Mouse (Mus musculus): Measurements from ENCODE around the gene Clec18a. TPM values are rescaled to one million over a fixed set of nuclear protein-coding genes. Genes with fewer than 3 reads are reported as not detected.
"Not testable (repeated sequence)": the region's sequence is repeated elsewhere in the genome, so short reads cannot be mapped to it uniquely, and the experiment has no call there.

The Clec18a gene
- not detected for total RNA-seq (2021)

DNA sequence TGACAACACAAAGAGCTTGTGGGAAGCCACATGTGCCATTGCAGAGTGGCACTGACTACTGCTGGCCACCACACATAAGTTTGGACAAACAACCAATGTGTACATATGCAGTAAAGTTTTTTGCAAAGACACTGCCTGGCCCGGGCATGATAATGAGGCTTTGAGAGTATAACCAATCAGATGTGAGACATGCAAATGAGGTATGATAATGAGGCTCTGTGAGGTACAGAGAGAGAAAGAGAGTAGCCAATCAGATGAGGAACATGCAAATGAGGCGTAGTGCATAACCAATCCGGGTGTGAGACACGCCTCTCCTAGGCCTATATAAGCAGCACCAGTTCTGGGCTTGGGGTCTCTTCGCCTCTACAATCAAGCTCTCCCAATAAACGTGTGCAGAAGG, at the start of gene Clec18a:
TSS of gene Clec18a (minus strand) at position 101 of the 400 bp plus-strand sequence.
- not testable (repeated sequence) for DNase-seq

GRCm38 (mm10) chr8:111130756-111131155, 38.5 kb upstream of the Clec18a start:
- no peak for DNase-seq

DNA sequence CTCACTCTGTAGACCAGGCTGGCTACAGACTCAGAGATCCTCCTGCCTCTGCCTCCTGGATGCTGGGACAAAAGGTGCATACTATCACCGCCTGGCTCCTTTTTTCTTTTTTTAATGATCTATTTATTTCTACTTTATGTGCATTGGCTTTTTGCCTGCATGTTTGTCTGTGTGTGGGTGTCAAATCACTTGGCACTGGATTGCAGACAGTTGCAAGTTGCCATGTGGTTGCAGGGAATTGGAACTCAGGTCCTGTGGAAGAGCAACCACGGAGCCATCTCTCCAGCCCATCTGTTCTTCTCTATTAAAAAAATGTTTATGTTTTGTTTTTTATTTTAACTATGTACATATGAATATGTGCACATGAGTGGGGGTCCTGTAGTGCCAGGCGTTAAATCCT, 27.3 kb upstream of the Clec18a start:
- DNase-seq, result no peak

- DNase-seq, result no peak
These were observed 22.7 kb upstream of the Clec18a start for GRCm38 (mm10) chr8:111114891-111115290.

DNA sequence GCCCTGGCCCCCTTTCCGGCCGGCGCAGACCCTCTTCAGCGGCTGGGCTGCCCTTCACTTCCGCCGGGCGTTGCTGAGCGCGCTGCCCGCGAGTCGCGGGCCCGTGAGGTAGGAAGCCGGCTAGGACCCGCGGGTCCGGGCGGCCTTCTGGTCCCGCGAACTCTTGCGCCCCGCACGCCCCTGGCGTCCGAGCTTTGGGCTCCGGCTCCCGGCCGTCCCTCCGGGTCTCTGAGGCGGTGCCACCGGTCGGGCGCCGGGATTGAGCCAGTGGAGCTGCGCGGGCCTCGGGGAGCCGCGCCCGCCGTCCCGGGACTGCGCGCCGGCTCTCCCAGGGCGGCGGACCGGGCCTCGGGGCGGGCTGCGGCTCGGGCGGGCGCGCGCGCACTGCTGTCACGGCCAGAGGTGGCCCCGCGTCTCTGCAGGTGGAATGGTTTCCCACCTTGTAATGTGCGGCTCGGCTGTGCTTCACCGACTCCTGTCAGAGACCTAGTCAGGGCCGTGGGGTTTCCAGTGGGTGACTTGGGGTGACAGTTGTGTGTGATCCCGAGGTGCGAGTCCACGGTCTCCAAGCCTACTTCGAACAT, 2.6 kb upstream of the Clec18a start:
- DNase-seq, result peak; percentile 33

- peak; percentile 93 for DNase-seq
These were observed 1.9 kb upstream of the Clec18a start, which contains the start of gene Pdpr for GRCm38 (mm10) chr8:111093865-111094718. Gene Pdpr, plus strand, starts transcription at chr8:111094630.

DNA sequence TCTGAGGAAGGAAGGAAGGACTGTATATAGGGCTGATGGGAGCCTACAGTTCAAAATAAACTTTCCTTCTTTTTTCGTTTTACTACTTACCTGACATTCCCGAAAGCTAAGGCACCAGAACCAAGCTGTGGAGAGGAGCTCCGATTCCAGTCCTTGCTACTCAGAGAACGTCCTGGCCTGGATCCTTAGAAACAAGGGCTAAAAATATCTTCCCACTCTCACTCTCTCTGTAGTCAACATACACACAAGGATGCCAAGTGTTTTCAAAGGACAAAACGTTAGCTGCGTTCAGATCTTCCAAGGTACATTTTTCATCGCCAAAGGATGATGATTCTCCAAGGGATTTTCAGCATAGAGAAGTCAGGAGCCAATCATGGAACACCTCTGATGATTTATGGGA, 520 bp downstream of the Clec18a start:
- no peak for DNase-seq

DNA sequence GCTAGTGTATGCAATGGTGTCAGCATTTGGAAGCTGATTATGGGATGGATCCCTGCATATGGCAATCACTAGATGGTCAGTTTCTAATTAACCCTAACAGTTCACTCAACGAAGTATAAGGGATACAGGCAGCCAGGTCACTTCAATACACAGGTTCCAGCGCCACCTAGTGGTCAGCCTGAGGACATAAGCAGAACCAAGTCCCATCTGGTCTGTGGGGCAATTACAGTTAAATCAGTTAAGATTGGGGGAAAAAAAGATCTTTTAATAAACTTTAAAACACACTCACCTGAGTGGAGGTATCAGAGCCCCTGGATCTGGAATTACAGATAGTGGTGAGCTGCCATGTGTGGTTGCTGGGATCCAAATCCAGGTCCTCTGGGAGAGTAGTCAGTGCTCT, 2.1 kb downstream of the Clec18a start:
- DNase-seq, result peak; percentile 86

GRCm38 (mm10) chr8:111083936-111084335, 8.3 kb downstream of the Clec18a start:
- DNase-seq, result not testable (repeated sequence)

DNA sequence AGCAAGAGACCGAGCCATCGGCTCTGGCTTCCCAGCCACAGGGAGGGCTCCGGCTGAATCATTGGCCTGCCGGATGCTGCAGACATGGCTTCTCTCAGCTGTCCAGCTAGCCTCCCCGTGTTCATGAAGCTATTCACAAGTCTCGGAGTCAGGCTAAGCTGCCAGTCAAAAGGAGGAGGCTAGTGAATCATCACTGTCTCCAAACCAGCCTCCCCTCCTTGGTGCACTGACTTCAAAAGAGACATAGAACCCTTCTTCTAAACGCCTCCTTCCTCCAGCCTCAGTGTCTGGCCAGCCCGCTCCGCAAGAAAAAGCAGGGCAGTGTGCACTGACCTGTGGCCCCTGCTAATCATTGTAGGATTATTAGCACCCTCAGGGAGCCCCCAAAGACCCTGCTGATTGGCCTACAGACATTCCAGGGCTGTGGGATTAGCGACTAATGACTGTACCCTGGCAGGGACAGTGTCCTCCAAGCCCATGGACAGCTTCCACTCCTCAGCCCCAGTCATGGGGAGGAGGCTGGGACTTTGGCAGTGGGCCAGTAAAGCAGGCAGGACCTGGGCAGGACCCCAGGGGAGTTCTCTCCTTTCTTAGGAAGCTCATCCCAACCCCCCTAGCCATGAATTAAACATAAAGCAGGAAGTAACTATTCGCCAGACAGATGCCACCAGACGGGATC, 10.5 kb downstream of the Clec18a start:
- DNase-seq, result no peak

DNA sequence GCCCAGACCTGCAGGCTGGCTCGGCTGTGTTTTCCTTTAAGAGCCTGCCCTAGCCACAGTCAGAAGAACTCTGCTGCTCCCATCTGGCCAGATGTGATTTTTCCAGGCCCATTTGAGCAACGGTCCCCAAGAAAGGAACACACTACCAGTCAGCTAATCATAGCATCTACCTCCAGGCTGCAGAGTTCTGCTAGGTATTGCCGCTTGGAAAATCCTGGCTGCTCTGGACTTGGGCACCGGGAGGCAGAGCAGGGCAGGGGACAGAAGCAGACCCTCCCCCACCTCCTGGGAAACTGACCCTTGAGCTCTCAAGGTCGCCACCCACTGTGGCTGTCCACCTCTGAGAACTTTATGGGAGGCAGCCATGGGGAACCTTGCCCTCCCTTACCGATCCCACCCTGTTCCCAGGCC, 12.4 kb downstream of the Clec18a start:
- DNase-seq, result peak; percentile 40

DNA sequence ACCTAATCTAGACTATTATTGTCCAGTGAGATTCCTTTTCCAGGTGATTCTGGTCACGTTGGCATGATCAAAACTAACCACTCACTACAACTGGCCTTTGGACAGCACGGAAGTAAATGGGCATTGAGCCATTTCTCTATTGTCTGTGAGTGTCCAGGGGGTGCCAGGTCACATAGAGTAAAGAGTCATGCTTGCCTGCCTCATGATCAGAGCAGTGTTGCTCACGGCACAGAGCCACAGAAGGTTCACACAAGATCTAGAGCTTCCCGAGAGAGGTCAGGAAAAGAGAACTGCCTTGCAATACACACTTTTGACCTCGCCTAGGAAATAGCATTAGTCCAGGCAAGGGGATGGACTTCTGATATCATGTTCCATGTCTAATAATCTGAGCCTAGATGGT, 12.8 kb downstream of the Clec18a start:
- DNase-seq, result no peak

- no peak for DNase-seq
These were observed 16.3 kb downstream of the Clec18a start for GRCm38 (mm10) chr8:111075926-111076325.

DNA sequence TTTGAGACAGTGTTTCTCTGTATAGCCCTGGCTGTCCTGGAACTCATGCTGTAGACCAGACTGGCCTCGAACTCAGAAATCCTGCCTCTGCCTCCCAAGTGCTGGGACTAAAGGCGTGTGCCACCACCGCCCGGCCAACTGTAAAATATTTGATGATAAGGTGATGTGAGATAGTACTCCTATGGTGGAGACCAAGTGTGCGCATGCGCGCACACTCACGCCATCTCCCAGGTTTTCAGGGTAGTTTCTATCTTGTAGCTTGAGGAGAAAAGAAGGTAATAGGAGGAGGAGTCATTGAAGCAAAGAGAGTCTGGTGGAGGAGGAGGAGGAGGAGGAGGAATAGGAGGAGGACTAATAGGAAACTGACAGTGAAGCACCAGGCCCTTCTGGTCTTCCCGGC, 23.6 kb downstream of the Clec18a start:
- DNase-seq, result not testable (repeated sequence)

DNA sequence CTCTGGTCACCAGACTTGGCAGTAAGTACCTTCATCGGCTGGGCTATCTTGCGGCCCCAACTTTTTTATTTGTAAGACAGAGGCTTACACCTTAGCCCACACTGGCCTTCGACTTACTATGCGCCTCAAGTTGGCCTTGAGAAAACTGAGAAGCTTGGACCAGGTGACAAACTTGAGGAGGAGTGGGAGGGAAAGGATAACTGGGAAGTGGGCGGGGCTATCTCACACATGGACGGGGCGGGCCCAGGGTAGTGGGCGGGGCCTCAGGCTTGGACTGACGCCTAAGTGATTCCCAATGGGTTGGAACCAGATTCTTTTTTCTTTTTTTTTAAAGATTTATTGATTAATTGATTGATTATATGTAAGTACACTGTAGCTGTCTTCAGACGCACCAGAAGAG, 24.8 kb downstream of the Clec18a start:
- DNase-seq, result no peak

DNA sequence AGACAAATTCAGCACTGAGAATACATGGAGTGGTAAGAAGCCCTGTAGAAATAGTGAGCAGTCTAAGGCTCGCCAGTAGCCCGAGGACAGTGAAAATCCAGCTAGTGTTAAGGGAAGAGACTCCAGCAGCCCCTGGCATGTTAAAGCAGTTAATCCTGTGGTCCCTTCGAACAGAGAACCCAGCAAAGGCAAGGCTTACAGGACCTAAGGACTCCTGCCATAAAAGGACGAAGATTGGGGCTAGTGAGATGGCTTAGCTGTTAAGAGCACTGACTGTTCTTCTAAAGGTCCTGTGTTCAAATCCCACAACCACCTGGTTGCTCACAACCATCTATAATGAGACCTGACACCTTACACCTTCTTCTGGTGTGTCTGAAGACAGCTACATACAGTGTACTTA, 25.9 kb downstream of the Clec18a start:
- DNase-seq, result no peak

- DNase-seq, result no peak
These were observed 29.3 kb downstream of the Clec18a start for GRCm38 (mm10) chr8:111062893-111063292.

DNA sequence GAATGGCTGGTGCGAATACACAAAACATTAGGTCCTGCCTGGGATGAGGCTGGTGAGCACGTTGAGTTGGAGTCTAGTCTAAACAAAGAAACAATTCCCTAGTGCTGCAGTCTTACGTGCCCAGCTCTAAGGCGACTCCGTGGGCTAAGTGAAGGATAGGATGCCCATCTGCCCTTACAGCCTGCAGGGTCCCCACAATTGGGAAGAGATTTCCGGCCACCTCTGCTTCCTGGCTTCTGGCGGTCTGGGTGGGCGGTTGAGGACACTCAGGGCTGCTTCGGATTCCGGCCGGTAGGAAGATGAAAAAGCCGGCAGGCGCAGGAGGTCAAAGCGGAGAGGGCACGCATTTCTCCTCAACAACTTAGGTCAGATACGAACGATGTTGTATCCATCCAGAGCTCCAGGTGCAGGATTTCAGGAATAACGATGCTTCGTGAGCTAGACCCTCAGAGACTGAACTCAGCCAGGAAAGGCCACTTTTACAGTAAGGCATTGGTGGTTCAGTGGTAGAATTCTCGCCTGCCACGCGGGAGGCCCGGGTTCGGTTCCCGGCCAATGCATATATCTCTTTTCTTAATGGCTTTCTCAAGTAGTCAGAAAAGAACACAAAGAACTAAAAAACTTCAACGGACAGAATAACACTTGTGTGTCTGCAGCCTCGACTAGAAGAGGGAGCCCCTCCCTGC, 30.0 kb downstream of the Clec18a start:
- peak; percentile 90 for DNase-seq

DNA sequence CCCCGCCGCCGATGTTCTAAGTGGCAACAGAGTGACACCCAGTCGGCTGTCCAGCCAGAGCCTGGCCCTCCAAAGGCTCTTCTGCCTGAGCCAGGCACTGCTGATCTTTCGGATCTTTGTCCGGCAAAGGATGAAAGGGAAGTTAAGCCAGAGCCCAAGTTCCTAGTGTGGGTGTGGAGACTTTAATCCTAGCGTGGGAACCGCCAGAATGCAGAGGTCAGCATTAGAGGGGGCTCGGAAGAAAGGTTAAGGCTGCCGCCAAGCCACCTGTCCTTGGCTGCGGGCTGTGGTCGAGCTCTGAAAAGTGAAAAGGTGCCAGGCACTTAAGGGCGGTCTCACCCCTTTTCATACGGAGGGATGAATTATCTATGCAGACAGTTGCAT, 30.5 kb downstream of the Clec18a start:
- no peak for DNase-seq

- DNase-seq, result no peak
These were observed 33.2 kb downstream of the Clec18a start for GRCm38 (mm10) chr8:111058946-111059572.

DNA sequence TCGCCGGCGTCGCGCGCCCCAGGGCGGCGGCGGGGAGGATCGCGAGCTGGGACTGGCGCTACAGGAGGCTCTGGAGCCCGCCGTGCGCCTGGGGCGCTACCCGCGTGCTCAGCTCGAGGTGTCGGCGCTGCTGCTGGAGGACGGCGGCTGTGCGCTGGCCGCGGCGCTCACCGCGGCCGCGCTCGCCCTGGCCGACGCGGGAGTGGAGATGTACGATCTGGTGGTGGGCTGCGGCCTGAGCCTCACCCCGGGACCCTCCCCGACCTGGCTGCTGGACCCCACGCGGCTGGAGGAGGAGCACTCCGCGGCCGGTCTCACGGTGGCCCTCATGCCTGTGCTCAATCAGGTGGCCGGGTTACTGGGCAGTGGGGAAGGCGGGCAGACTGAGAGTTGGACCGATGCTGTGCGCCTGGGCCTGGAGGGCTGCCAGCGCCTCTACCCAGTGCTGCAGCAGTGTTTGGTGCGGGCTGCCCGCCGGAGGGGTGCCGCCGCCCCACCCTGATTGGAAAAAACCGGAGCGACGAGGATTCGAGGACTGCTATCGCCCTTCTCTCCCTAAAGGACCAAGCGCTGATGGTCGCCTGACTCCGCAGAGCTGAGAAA, 35.4 kb downstream of the Clec18a start:
- peak; percentile 53 for DNase-seq

GRCm38 (mm10) chr8:111056158-111056663, 36.0 kb downstream of the Clec18a start, which contains the start of gene Exosc6:
Gene Exosc6, plus strand, starts transcription at chr8:111056339.
- peak; percentile 92 for DNase-seq

Data from heart, postnatal 4 days (tissue).